Mouse (Mus musculus): ENCODE data around the gene Mesd. TPM values are rescaled to one million over a fixed set of nuclear protein-coding genes. Genes with fewer than 3 reads are reported as not detected.

The Mesd gene
- polyA plus RNA-seq, 1 experiment from 2014 or later: 73.4 TPM

- Histone ChIP-seq H3K36me3 (ENCODE audit: control insufficient read depth, insufficient read depth, low read length) (peaks cover 22% of the 10 kb centered on the region), H3K4me3 (ENCODE audit: low read depth, low read length) (no peak overlapping the region), H3K4me2 (no peak overlapping the region), H3K27ac (ENCODE audit: low read depth, low read length) (no peak overlapping the region), H3K4me1 (ENCODE audit: control insufficient read depth, insufficient read depth, low read length) (peaks cover 18% of the 10 kb centered on the region), H3K9ac (ENCODE audit: low read depth, low read length) (no peak overlapping the region), H3K9me3 (replicated peaks; ENCODE audit: control insufficient read depth, low read length) (no peaks in the 10 kb centered on the region), H3K27me3 (ENCODE audit: control insufficient read depth, insufficient read depth, low read length) (no peaks in the 10 kb centered on the region)
- peak; percentile 31; the same call in 1 of the 2 replicates for ATAC-seq (replicated peaks; ENCODE audit: insufficient number of reproducible peaks, low FRiP score, low TSS enrichment)
- 73% methylated on average over 11 of the region's 11 CpGs for WGBS (ENCODE audit: insufficient replicate concordance)
These were observed 14.0 kb downstream of the Mesd start for GRCm38 (mm10) chr7:83898267-83898666.

GRCm38 (mm10) chr7:83900519-83900918 is 16.3 kb downstream of the Mesd start:
- H3K4me2 ChIP-seq: no peak overlapping the region
- WGBS (ENCODE audit: insufficient replicate concordance): 78% methylated on average over 3 of the region's 3 CpGs
- no peak overlapping the region for H3K4me3 ChIP-seq (ENCODE audit: low read depth, low read length)
- no peaks in the 10 kb centered on the region for H3K27me3 ChIP-seq (ENCODE audit: control insufficient read depth, insufficient read depth, low read length)
- no peak overlapping the region for H3K9ac ChIP-seq (ENCODE audit: low read depth, low read length)
- peaks cover 19% of the 10 kb centered on the region for H3K36me3 ChIP-seq (ENCODE audit: control insufficient read depth, insufficient read depth, low read length)
- peaks cover 10% of the 10 kb centered on the region; the same call in 1 of the 2 replicates for H3K4me1 ChIP-seq (ENCODE audit: control insufficient read depth, insufficient read depth, low read length)
- H3K27ac ChIP-seq (ENCODE audit: low read depth, low read length): no peak overlapping the region
- H3K9me3 ChIP-seq (replicated peaks; ENCODE audit: control insufficient read depth, low read length): no peaks in the 10 kb centered on the region
- ATAC-seq (replicated peaks; ENCODE audit: insufficient number of reproducible peaks, low FRiP score, low TSS enrichment): no peak

GRCm38 (mm10) chr7:83901425-83901824 is 17.2 kb downstream of the Mesd start:
- Histone ChIP-seq H3K4me3 (ENCODE audit: low read depth, low read length) (no peak overlapping the region), H3K27ac (ENCODE audit: low read depth, low read length) (no peak overlapping the region), H3K27me3 (ENCODE audit: control insufficient read depth, insufficient read depth, low read length) (no peaks in the 10 kb centered on the region), H3K36me3 (ENCODE audit: control insufficient read depth, insufficient read depth, low read length) (peaks cover 17% of the 10 kb centered on the region), H3K9me3 (replicated peaks; ENCODE audit: control insufficient read depth, low read length) (peaks cover 3% of the 10 kb centered on the region; the same call in 1 of the 2 replicates), H3K4me2 (no peak overlapping the region), H3K9ac (ENCODE audit: low read depth, low read length) (no peak overlapping the region), H3K4me1 (ENCODE audit: control insufficient read depth, insufficient read depth, low read length) (peaks cover 10% of the 10 kb centered on the region; the same call in 1 of the 2 replicates)
- no peak for ATAC-seq (replicated peaks; ENCODE audit: insufficient number of reproducible peaks, low FRiP score, low TSS enrichment)
- 76% methylated on average over 4 of the region's 4 CpGs for WGBS (ENCODE audit: insufficient replicate concordance)

- WGBS (ENCODE audit: insufficient replicate concordance): 36% methylated on average over 5 of the region's 5 CpGs
- Histone ChIP-seq H3K4me3 (ENCODE audit: low read depth, low read length) (no peak overlapping the region), H3K9ac (ENCODE audit: low read depth, low read length) (no peak overlapping the region), H3K27ac (ENCODE audit: low read depth, low read length) (0 out of 2 replicates have a peak overlapping the region, but pooled peaks have one; percentile 10), H3K4me2 (no peak overlapping the region), H3K4me1 (ENCODE audit: control insufficient read depth, insufficient read depth, low read length) (peaks cover 10% of the 10 kb centered on the region; the same call in 1 of the 2 replicates), H3K27me3 (ENCODE audit: control insufficient read depth, insufficient read depth, low read length) (no peaks in the 10 kb centered on the region), H3K36me3 (ENCODE audit: control insufficient read depth, insufficient read depth, low read length) (peaks cover 14% of the 10 kb centered on the region), H3K9me3 (replicated peaks; ENCODE audit: control insufficient read depth, low read length) (peaks cover 3% of the 10 kb centered on the region; the same call in 1 of the 2 replicates)
- ATAC-seq (replicated peaks; ENCODE audit: insufficient number of reproducible peaks, low FRiP score, low TSS enrichment): no peak
These were observed 18.3 kb downstream of the Mesd start for GRCm38 (mm10) chr7:83902296-83903145.

GRCm38 (mm10) chr7:83904831-83905230 is 20.6 kb downstream of the Mesd start:
- Histone ChIP-seq H3K36me3 (ENCODE audit: control insufficient read depth, insufficient read depth, low read length) (no peaks in the 10 kb centered on the region; the same call in 1 of the 2 replicates), H3K27me3 (ENCODE audit: control insufficient read depth, insufficient read depth, low read length) (no peaks in the 10 kb centered on the region), H3K27ac (ENCODE audit: low read depth, low read length) (no peak overlapping the region), H3K9me3 (replicated peaks; ENCODE audit: control insufficient read depth, low read length) (peaks cover 3% of the 10 kb centered on the region; the same call in 1 of the 2 replicates), H3K4me2 (no peak overlapping the region), H3K9ac (ENCODE audit: low read depth, low read length) (no peak overlapping the region), H3K4me1 (ENCODE audit: control insufficient read depth, insufficient read depth, low read length) (peaks cover 10% of the 10 kb centered on the region; the same call in 1 of the 2 replicates), H3K4me3 (ENCODE audit: low read depth, low read length) (no peak overlapping the region)
- no peak for ATAC-seq (replicated peaks; ENCODE audit: insufficient number of reproducible peaks, low FRiP score, low TSS enrichment)
- WGBS (ENCODE audit: insufficient replicate concordance): 79% methylated on average over 3 of the region's 3 CpGs

- Histone ChIP-seq H3K4me1 (ENCODE audit: control insufficient read depth, insufficient read depth, low read length) (no peaks in the 10 kb centered on the region), H3K9ac (ENCODE audit: low read depth, low read length) (no peak overlapping the region), H3K9me3 (replicated peaks; ENCODE audit: control insufficient read depth, low read length) (no peaks in the 10 kb centered on the region), H3K27me3 (ENCODE audit: control insufficient read depth, insufficient read depth, low read length) (no peaks in the 10 kb centered on the region), H3K36me3 (ENCODE audit: control insufficient read depth, insufficient read depth, low read length) (no peaks in the 10 kb centered on the region), H3K4me3 (ENCODE audit: low read depth, low read length) (no peak overlapping the region), H3K4me2 (no peak overlapping the region), H3K27ac (ENCODE audit: low read depth, low read length) (no peak overlapping the region)
- WGBS (ENCODE audit: insufficient replicate concordance): 62% methylated on average over 3 of the region's 3 CpGs
- ATAC-seq (replicated peaks; ENCODE audit: insufficient number of reproducible peaks, low FRiP score, low TSS enrichment): no peak
These were observed 27.6 kb downstream of the Mesd start for GRCm38 (mm10) chr7:83911909-83912308.

- no peaks in the 10 kb centered on the region for H3K4me1 ChIP-seq (ENCODE audit: control insufficient read depth, insufficient read depth, low read length)
- no peak overlapping the region for H3K9ac ChIP-seq (ENCODE audit: low read depth, low read length)
- no peak overlapping the region for H3K27ac ChIP-seq (ENCODE audit: low read depth, low read length)
- H3K4me2 ChIP-seq: no peak overlapping the region
- no peaks in the 10 kb centered on the region for H3K9me3 ChIP-seq (replicated peaks; ENCODE audit: control insufficient read depth, low read length)
- 84% methylated on average over 6 of the region's 6 CpGs for WGBS (ENCODE audit: insufficient replicate concordance)
- ATAC-seq (replicated peaks; ENCODE audit: insufficient number of reproducible peaks, low FRiP score, low TSS enrichment): no peak
- no peaks in the 10 kb centered on the region for H3K36me3 ChIP-seq (ENCODE audit: control insufficient read depth, insufficient read depth, low read length)
- no peaks in the 10 kb centered on the region for H3K27me3 ChIP-seq (ENCODE audit: control insufficient read depth, insufficient read depth, low read length)
- no peak overlapping the region for H3K4me3 ChIP-seq (ENCODE audit: low read depth, low read length)
These were observed 29.2 kb downstream of the Mesd start for GRCm38 (mm10) chr7:83913405-83913932.

GRCm38 (mm10) chr7:83913995-83914394 is 29.7 kb downstream of the Mesd start:
- WGBS (ENCODE audit: insufficient replicate concordance): 67% methylated on average over 9 of the region's 9 CpGs

More at GRCm38 (mm10) chr7:83913995-83914394, 29.7 kb downstream of the Mesd start:
- no peak overlapping the region for H3K4me2 ChIP-seq
- no peaks in the 10 kb centered on the region for H3K36me3 ChIP-seq (ENCODE audit: control insufficient read depth, insufficient read depth, low read length)
- no peak overlapping the region for H3K27ac ChIP-seq (ENCODE audit: low read depth, low read length)
- H3K9ac ChIP-seq (ENCODE audit: low read depth, low read length): no peak overlapping the region
- H3K4me1 ChIP-seq (ENCODE audit: control insufficient read depth, insufficient read depth, low read length): no peaks in the 10 kb centered on the region
- no peak for ATAC-seq (replicated peaks; ENCODE audit: insufficient number of reproducible peaks, low FRiP score, low TSS enrichment)
- no peak overlapping the region for H3K4me3 ChIP-seq (ENCODE audit: low read depth, low read length)
- no peaks in the 10 kb centered on the region for H3K9me3 ChIP-seq (replicated peaks; ENCODE audit: control insufficient read depth, low read length)
- no peaks in the 10 kb centered on the region for H3K27me3 ChIP-seq (ENCODE audit: control insufficient read depth, insufficient read depth, low read length)

All from heart, embryonic 11.5 days (tissue).